Mouse (Mus musculus) lung, embryonic 15.5 days (tissue): Measurements from ENCODE around the gene Col18a1. TPM values are rescaled to one million over a fixed set of nuclear protein-coding genes. Genes with fewer than 3 reads are reported as not detected.

Experiments
- ATAC-seq: fragments of 200-750 bp; cut with Nextera tagmentation; 2 replicates; pipeline ENCODE4 v1.8.0; 2017; ENCODE audit warnings: moderate number of reproducible peaks, borderline replicate concordance; ENCODE audit not compliant: low FRiP score, low TSS enrichment; ENCODE audit errors: extremely low read depth
- H3K27ac ChIP-seq: fragments of 300-500 bp; sonication (generic); 2 replicates; pipeline ENCODE4 v1.5.1; 2015; ENCODE audit warnings: moderate library complexity, mild to moderate bottlenecking, inconsistent platforms
- H3K27me3 ChIP-seq: fragments of 300-500 bp; sonication (generic); 2 replicates; pipeline ENCODE4 v1.6.1; 2015; ENCODE audit warnings: inconsistent platforms
- H3K36me3 ChIP-seq: fragments of 300-500 bp; sonication (generic); 2 replicates; pipeline ENCODE4 v1.6.1; 2015; ENCODE audit warnings: inconsistent platforms
- H3K4me1 ChIP-seq: fragments of 300-500 bp; sonication (generic); 2 replicates; pipeline ENCODE4 v1.6.1; 2015; ENCODE audit warnings: inconsistent platforms
- H3K4me2 ChIP-seq: fragments of 300-500 bp; sonication (generic); 2 replicates; pipeline ENCODE4 v1.6.1; 2015; ENCODE audit warnings: inconsistent platforms, mild to moderate bottlenecking, moderate library complexity
- H3K4me3 ChIP-seq: fragments of 300-500 bp; sonication (generic); 2 replicates; pipeline ENCODE4 v1.5.1; 2015; ENCODE audit warnings: mild to moderate bottlenecking, inconsistent platforms
- H3K9ac ChIP-seq: fragments of 300-500 bp; sonication (generic); 2 replicates; pipeline ENCODE4 v1.6.1; 2015; ENCODE audit warnings: inconsistent platforms
- H3K9me3 ChIP-seq: fragments of 300-500 bp; sonication (generic); 2 replicates; pipeline ENCODE4 v1.6.1; 2016; ENCODE audit warnings: inconsistent platforms
- WGBS: fragments of 180-500 bp; shearing (Covaris S2); methylation state at CpG from one replicate; pipeline ENCODE4 v1.1.7; 2015; 5-methylcytosine and 5-hydroxymethylcytosine counted together
- polyA plus RNA-seq: library from polyadenylated mRNA; unstranded; fragments of >200 nt; fragmentation: Nextera tagmentation; extraction: Ambion mirVana; gene quantifications from 2 replicates; pipeline ENCODE4 v1.2.1, GENCODE M21; 2015

Col18a1 gene
- polyA plus RNA-seq, 1 experiment from 2014 or later: 283 TPM

- Histone ChIP-seq H3K27ac (no peak overlapping the region), H3K9me3 (no peaks in the 10 kb centered on the region), H3K4me2 (no peak overlapping the region), H3K4me3 (no peak overlapping the region), H3K36me3 (no peaks in the 10 kb centered on the region), H3K27me3 (no peaks in the 10 kb centered on the region), H3K9ac (no peak overlapping the region), H3K4me1 (no peaks in the 10 kb centered on the region)
- 73% methylated on average over 2 of the region's 2 CpGs for WGBS
- no peak for ATAC-seq
These were observed 149.3 kb downstream of the Col18a1 start for GRCm38 (mm10) chr10:77017061-77017460.

GRCm38 (mm10) chr10:77016499-77016898 lies 149.8 kb downstream of the Col18a1 start:
- Histone ChIP-seq H3K4me3 (no peak overlapping the region), H3K9ac (no peak overlapping the region), H3K36me3 (no peaks in the 10 kb centered on the region), H3K9me3 (no peaks in the 10 kb centered on the region), H3K4me2 (no peak overlapping the region), H3K4me1 (no peaks in the 10 kb centered on the region), H3K27ac (no peak overlapping the region), H3K27me3 (no peaks in the 10 kb centered on the region)
- WGBS: 51% methylated on average over 8 of the region's 8 CpGs
- ATAC-seq: no peak

- no peak for ATAC-seq
- H3K4me1 ChIP-seq: no peaks in the 10 kb centered on the region
- 86% methylated on average over 7 of the region's 7 CpGs for WGBS
These were observed 150.3 kb downstream of the Col18a1 start for GRCm38 (mm10) chr10:77016080-77016479.

GRCm38 (mm10) chr10:77011681-77012080 lies 154.7 kb downstream of the Col18a1 start:
- no peak for ATAC-seq
- Histone ChIP-seq H3K27me3 (no peaks in the 10 kb centered on the region), H3K9ac (no peak overlapping the region), H3K4me3 (no peak overlapping the region), H3K4me2 (no peak overlapping the region), H3K4me1 (peaks cover 6% of the 10 kb centered on the region), H3K9me3 (no peaks in the 10 kb centered on the region), H3K36me3 (no peaks in the 10 kb centered on the region), H3K27ac (no peak overlapping the region)
- 63% methylated on average over 4 of the region's 4 CpGs for WGBS

More at GRCm38 (mm10) chr10:77016080-77016479, 150.3 kb downstream of the Col18a1 start:
- Histone ChIP-seq H3K27ac (no peak overlapping the region), H3K4me3 (no peak overlapping the region), H3K9ac (no peak overlapping the region), H3K9me3 (no peaks in the 10 kb centered on the region), H3K36me3 (no peaks in the 10 kb centered on the region), H3K4me2 (no peak overlapping the region), H3K27me3 (no peaks in the 10 kb centered on the region)

- ATAC-seq: no peak
- H3K36me3 ChIP-seq: no peaks in the 10 kb centered on the region
These were observed 157.7 kb downstream of the Col18a1 start for GRCm38 (mm10) chr10:77008698-77009097.

GRCm38 (mm10) chr10:77008109-77008561 lies 158.2 kb downstream of the Col18a1 start:
- no peak overlapping the region for H3K9ac ChIP-seq
- no peak for ATAC-seq
- no peaks in the 10 kb centered on the region for H3K36me3 ChIP-seq
- no peaks in the 10 kb centered on the region for H3K9me3 ChIP-seq
- no peak overlapping the region for H3K4me2 ChIP-seq
- peaks cover 6% of the 10 kb centered on the region for H3K4me1 ChIP-seq
- H3K27me3 ChIP-seq: no peaks in the 10 kb centered on the region
- 24% methylated on average over 9 of the region's 9 CpGs for WGBS
- no peak overlapping the region for H3K4me3 ChIP-seq
- no peak overlapping the region for H3K27ac ChIP-seq

More at GRCm38 (mm10) chr10:77008698-77009097, 157.7 kb downstream of the Col18a1 start:
- 69% methylated on average over 3 of the region's 3 CpGs for WGBS
- Histone ChIP-seq H3K4me3 (no peak overlapping the region), H3K27ac (no peak overlapping the region), H3K9ac (no peak overlapping the region), H3K4me1 (peaks cover 6% of the 10 kb centered on the region), H3K27me3 (no peaks in the 10 kb centered on the region), H3K4me2 (no peak overlapping the region), H3K9me3 (no peaks in the 10 kb centered on the region)

GRCm38 (mm10) chr10:77007433-77008108 lies 158.8 kb downstream of the Col18a1 start:
- Histone ChIP-seq H3K9me3 (no peaks in the 10 kb centered on the region), H3K4me1 (peaks cover 6% of the 10 kb centered on the region), H3K36me3 (no peaks in the 10 kb centered on the region), H3K4me3 (no peak overlapping the region), H3K4me2 (no peak overlapping the region), H3K27ac (no peak overlapping the region), H3K9ac (no peak overlapping the region), H3K27me3 (no peaks in the 10 kb centered on the region)
- ATAC-seq: no peak
- 43% methylated on average over 8 of the region's 8 CpGs for WGBS

GRCm38 (mm10) chr10:77004936-77005335 lies 161.4 kb downstream of the Col18a1 start:
- WGBS: 24% methylated on average over 7 of the region's 7 CpGs
- Histone ChIP-seq H3K4me3 (no peak overlapping the region), H3K27me3 (no peaks in the 10 kb centered on the region), H3K36me3 (no peaks in the 10 kb centered on the region), H3K4me1 (peaks cover 6% of the 10 kb centered on the region), H3K4me2 (no peak overlapping the region), H3K9me3 (no peaks in the 10 kb centered on the region), H3K27ac (no peak overlapping the region), H3K9ac (no peak overlapping the region)
- no peak for ATAC-seq

Other genes starting within 250 kb of the Col18a1 start
- 28.7 and 36.4 TPM in 2 replicates for gene Pcbp3, start 204.7 kb downstream of the Col18a1 start, polyA plus RNA-seq
- gene Slc19a1, start 134.3 kb downstream of the Col18a1 start, polyA plus RNA-seq: 24.5 and 25.4 TPM in 2 replicates
- gene Pofut2, start 92.7 kb upstream of the Col18a1 start, polyA plus RNA-seq: 128 and 139 TPM in 2 replicates